Mouse (Mus musculus): ENCODE data around the gene Stradb.

- TF ChIP-seq POLR2A (IDR thresholded peaks at IDR 0.05; ENCODE audit: extremely low read depth, insufficient read depth, low read length) (no peak), CTCF (IDR thresholded peaks at IDR 0.05; ENCODE audit: extremely low read depth, insufficient read depth, low read length) (no peak)
Measured at GRCm38 (mm10) chr1:58957931-58958330, 15.4 kb upstream of the Stradb start.
